Mouse (Mus musculus) adrenal gland (tissue): Measurements from ENCODE around the gene Ubxn10.

Experiments
- intact Hi-C: fragments of 180-260 bp; cut with DNase I; formaldehyde crosslinking; loops from one replicate; pipeline ENCODE4 v1.15.1; 2025
- long read RNA-seq, 2 experiments: library from polyadenylated mRNA; unstranded; transcript quantifications; one replicate each; pipeline ENCODE4 v2.0.0; 2020; ENCODE audit warnings: borderline replicate concordance in 1 of 2; ENCODE audit not compliant: insufficient replicate concordance in 1 of 2

Ubxn10 gene
- long read RNA-seq, experiment 1, partial matches to known transcripts = 0 of 1 reads
- long read RNA-seq, experiment 1, other reads (novel, unspliced or antisense) = 1 of 1 reads
- long read RNA-seq, experiment 2 = 0 reads

DNA sequence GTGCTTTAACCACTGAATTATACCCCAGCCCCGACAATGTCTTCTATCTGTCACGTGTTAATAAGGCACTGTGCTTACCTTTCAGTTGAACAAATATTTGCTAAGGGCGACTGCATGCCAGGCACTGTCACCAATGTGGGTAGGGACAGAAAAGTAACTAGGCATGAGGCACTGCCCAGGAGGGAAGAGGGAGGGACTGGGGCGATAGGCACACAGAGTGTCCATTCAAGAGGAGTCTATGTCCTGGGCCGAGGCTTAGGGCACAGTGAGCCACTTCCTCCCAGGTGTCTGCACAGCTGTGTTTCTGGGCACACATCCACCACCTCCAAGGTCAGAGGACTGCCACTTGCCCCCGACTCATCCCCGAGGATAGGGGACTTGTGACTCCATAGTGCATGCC, at the start of gene Ubxn10:
Gene Ubxn10, minus strand, starts transcription at position 137 of the 400 bp plus-strand sequence.
- intact Hi-C loops = no loop called here

DNA sequence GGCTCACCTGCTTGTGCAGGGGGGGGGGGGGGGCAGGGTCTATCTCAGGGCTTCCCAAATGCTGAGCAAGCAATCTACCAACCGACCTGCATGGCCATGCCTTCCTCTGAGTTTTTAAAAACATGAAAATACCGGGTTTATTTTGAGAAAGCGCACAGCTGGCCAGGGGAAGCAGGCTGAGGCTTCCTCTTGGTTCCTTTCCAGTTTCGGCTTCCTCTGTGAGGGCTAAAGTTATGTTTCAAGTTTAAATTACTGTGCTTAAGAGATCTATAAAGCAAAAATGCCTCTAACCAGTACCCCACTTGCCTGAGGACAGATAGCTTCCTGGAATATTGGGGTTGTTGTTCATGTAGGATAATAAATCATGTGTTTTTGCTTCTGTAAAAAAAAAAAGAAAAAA, 49.2 kb upstream of the Ubxn10 start:
- intact Hi-C loops = no loop called here

DNA sequence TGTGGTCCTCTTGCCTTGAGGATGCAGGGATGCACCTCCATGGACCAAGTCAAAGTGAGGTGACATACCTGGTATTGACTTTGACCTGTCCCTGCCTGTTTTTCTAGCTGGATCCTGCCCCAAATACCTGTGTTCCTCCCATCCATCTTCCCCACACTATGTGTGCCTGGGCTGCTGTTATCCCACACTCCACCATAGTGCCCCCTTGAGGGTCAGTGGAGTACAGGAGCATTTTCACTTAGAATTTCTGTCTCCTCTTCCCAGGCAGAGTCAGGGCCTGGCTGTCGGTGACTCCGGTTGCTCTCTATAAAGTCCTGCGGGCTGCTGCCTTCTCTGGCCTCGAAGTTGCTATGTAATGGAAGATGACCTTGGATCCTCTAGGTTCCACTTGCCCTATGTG, 48.8 kb upstream of the Ubxn10 start:
- intact Hi-C loops = no loop called here

GRCm38 (mm10) chr4:138782098-138782497, 45.1 kb upstream of the Ubxn10 start:
- intact Hi-C loops = no loop called here

DNA sequence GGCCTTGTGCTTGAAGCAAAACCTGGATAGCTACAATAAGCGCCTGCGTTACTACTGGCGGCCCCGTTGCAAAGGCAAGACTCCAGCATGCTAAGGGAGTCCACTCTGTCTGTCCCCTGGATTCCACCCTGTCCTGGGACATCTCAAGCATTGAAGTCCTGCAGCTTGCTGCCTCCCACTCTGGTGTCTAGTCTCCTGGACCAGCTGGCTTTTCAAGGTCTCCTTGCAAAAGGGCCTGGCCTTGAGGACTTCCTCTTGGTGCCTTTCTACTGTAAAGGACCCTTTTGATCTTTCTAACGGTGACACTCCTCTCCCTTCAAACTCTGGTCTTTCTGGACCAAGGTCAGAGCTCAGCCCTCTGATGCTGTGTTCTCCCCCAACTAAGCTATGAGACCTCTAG, 43.3 kb upstream of the Ubxn10 start:
- intact Hi-C loops = no loop called here

DNA sequence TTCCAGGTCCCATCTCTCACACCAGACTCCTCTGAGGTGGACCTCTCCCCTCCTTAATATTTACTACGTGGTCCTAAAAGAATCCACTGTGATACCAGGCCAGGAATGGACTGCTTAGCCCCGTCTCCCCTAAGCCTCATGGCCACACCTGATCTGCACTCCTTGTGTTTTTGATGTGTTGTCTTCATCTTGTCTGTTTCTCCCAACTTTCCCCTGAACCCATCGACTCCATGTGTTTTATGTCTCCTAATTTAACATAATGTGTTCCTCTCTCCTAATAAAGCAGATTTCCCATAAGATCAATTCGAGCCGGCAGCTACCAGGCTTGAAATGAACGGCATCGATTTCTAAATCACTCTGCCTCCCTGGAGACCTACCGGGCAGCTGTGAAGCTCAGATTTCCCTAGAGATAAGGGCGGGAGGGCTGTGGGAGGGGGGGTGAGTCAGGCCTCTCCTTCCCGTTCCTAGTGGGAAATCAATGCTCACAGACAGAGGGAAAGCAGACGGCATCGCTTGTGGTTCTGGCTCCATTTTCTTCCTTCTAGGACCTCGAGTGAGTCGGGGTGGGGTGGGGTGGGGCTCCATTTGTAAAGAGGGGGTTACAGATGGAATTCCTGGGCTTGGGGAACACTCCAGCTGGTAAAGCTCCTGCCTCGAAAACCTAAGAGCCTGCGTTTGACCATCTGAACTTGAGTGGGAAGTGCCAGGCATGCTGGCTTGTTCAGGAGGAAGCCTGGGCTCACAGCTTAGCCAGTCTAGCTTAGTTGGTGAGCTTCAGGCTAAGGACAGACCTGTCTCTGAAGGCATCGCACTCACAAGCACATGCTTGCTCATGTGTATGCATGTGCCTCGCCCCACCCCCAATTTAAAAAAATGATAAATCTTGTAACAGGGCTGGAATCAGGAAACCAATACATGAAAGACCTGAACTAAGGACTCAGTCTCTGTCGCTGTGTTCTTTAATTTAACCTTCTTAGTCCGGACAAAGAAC, 40.7 kb upstream of the Ubxn10 start:
- intact Hi-C loops = no loop called here

DNA sequence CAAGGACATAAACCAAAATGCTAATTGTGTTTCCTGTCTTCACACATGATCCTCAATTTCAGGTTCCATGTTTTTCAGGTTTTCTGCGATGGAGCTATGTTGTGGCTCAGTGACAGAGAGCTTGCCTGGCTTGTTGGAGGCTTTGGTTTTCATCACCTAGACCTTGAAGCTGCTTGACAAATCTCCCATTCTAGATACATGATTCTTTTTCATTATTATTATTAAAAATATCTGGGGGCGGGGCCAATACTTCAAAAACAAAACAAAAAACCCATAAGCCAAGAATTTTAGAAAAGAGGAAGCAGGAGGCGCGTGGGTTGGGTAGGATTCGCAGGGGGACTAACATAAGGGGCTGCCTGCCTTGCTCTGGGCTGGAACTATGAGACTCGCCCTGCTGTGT, 38.5 kb upstream of the Ubxn10 start, which contains the start of gene Pla2g2d:
Gene Pla2g2d, plus strand, starts transcription at position 301 of the 400 bp plus-strand sequence.
- intact Hi-C loops = no loop called here

GRCm38 (mm10) chr4:138772386-138772785, 35.4 kb upstream of the Ubxn10 start:
- intact Hi-C loops = no loop called here

DNA sequence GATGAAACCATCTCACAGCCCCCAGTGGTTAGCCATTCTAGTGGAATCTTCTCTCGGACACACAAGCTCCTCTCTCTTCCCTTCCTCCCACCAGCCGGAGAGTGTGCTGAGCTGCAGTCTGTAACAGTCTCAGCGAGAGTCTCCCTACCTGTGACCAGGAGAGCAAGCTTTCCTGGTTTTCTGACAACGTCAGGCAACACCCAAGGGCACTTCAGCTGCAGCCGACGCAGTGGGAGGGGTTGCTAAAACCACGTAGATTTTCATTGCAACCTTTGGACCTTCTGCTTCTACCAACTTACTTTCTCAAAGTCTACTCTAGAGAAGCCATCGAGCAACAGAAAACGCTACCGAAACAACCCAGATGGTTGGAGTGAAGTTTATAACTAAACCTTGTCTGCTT, 35.0 kb upstream of the Ubxn10 start:
- intact Hi-C loops = no loop called here

DNA sequence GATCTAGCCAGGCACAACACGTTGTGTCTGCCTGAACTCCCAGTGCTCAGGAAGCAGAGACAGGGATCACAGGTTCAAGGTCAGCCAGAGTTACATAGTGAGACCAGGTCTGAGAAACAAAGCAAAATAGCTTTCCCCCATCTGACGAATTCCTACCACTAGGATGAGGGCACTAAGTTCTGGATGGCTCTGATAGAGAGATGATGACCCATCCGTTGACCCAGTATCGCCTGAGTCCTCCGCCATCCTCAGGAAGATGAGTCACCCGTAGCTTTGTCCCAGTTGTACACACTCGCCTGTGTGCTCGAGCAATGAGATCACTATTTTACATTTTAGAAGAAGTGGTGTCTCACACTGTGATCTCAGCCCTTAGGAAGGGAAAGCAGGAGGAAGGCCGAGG, 25.3 kb upstream of the Ubxn10 start:
- intact Hi-C loops = no loop called here

GRCm38 (mm10) chr4:138757416-138757815, 20.4 kb upstream of the Ubxn10 start, which contains the start of gene Pla2g2f:
TSS of gene Pla2g2f (minus strand) at chr4:138757626.
- intact Hi-C loops = no loop called here

- intact Hi-C loops = no loop called here
Measured at GRCm38 (mm10) chr4:138755983-138756382, 19.0 kb upstream of the Ubxn10 start.

- intact Hi-C loops = no loop called here
Measured at GRCm38 (mm10) chr4:138755439-138755838, 18.5 kb upstream of the Ubxn10 start.

DNA sequence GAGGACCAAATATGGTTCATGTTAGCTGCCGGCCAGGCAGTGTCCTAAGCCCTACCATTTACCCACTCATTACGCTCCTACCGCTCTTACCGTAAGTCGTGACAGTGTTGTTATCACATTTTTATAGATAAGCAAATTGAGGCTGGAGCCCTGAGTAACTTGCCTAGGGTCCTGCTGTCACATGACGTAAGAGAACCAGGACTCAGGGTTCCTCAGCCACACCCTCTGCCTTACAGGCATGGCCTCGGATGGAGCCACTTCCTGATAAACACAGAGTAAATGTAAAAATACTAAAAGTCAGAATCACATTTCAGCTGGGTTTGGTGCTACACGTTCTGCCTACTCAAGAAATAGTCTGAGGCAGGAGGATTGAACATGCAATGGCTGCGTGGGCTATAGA, 17.5 kb upstream of the Ubxn10 start:
- intact Hi-C loops = no loop called here

GRCm38 (mm10) chr4:138753608-138754007, 16.6 kb upstream of the Ubxn10 start:
- intact Hi-C loops = no loop called here

GRCm38 (mm10) chr4:138752603-138753002, 15.6 kb upstream of the Ubxn10 start:
- intact Hi-C loops = no loop called here

DNA sequence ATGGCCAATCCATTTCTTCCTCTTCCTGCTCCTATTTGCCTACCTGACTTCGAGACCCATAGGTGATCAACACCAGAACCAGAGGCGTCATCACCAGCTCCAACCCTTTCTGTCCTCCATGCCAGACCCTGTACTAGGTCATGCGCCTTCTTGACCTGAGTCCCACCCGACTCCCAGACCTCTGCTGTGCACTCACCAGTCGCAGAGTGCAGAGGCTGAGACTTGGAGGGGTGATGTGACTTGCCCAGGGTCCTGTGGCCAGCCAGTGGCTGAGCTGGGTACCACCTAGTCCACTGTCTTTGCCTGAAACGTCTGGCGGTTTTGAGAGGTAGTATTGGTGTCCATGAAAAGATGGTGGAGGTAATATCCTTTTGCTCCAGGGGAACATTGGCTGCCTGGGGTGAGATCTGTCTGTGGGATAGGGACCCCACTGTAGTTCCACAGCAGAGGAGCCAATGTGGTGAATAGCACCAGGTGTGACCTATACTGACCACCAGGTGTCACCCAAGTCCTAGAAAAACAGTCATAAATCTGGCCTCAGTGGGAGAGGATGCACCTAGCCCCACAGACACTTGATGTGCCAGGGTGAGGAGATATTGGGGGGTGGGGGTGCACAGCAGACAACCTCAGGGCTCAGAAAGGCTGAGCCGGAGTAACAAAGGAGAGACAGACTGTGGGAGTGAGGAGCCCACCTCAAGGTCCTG, 11.6 kb upstream of the Ubxn10 start:
- intact Hi-C loops = loop anchor here (1.0 to 5.0 kb wide), 3 partner anchors 41 to 103 kb away; no protein-coding TSS in a partner anchor

- intact Hi-C loops = loop anchor here (1.0 to 5.0 kb wide), 3 partner anchors 41 to 103 kb away; no protein-coding TSS in a partner anchor
Measured at GRCm38 (mm10) chr4:138747851-138748250, 10.9 kb upstream of the Ubxn10 start.

DNA sequence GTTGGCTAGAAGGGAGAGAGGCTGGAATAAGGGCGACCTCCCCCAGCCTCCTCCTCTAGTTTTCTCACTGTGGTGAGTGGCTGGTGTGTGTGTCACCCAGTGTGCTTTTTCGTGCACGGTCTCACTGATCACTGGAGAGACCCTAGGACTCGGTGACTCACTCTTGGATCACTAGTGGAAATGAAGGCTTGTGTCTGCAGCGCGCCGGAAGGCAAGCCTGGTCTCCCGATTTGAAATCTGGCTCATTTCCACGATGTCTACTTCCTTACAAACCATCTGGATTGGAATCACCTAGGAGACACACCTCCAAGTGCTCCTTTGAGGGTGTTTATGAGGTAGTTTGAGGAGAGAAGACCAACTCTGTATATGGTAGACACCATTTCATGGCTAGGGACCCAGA, 9.9 kb upstream of the Ubxn10 start:
- intact Hi-C loops = loop anchor here (5.0 kb wide), 1 partner anchor 40 kb away; no protein-coding TSS in a partner anchor

- intact Hi-C loops = loop anchor here (5.0 kb wide), 1 partner anchor 39 kb away; no protein-coding TSS in a partner anchor
Measured at GRCm38 (mm10) chr4:138745884-138746283, 8.9 kb upstream of the Ubxn10 start.

DNA sequence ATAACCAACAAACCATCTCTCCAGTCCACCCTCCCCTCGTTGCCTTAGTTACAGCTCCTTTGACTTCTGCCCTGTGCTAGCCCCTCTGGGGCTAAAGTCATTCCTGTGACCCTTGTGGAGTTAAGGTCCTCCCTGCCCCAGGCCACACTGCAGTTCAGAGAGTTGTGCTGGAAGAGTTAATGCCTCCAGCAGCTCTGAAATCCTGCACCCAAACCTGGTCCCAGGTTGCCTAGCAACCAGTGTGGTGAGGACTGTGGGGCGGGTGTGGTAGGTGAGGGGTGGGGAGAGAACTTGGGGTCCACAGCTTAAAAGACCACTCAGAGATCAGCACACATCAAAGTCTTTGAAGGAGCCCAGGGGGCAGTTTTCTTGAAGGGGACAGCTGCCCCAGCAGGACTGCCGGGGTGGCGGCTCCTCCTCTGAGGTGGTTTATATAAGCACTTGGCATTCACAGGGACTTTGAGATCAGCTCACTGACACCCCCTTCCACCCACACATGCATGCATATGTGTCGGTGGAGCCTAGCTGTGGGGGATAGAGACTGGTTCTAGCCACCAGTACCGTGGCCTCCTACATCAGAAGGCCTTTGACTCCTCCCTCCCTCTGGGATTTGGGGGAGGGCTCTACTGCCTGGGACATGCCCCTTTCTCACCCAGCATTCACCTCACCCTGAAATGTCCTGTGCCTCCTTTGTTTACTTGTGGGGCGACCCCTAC, 2.3 kb upstream of the Ubxn10 start:
- intact Hi-C loops = no loop called here
